Mouse (Mus musculus) lung, embryonic 16.5 days (tissue): ENCODE measurements around the gene Alb. TPM values are rescaled to one million over a fixed set of nuclear protein-coding genes. Genes with fewer than 3 reads are reported as not detected.

Experiments
- ATAC-seq: fragments of 200-750 bp; cut with Nextera tagmentation; 2 replicates; pipeline ENCODE4 v1.8.0; 2017; ENCODE audit warnings: low read depth, mild to moderate bottlenecking, moderate library complexity
- H3K27ac ChIP-seq: fragments of 300-500 bp; sonication (generic); 2 replicates; pipeline ENCODE4 v1.5.1; 2014; ENCODE audit warnings: mild to moderate bottlenecking, control low read depth, low read length
- H3K27me3 ChIP-seq: fragments of 300-500 bp; sonication (generic); 2 replicates; pipeline ENCODE4 v1.6.1; 2014; ENCODE audit warnings: low read depth, low read length, mixed read lengths; ENCODE audit not compliant: control insufficient read depth, insufficient read depth
- H3K36me3 ChIP-seq: fragments of 300-500 bp; sonication (generic); 2 replicates; pipeline ENCODE4 v1.6.1; 2014; ENCODE audit warnings: low read length; ENCODE audit not compliant: control insufficient read depth, insufficient read depth
- H3K4me1 ChIP-seq: fragments of 300-500 bp; sonication (generic); replicated peaks from 2 replicates; pipeline ENCODE4 v1.6.1; 2014; ENCODE audit warnings: low read length, mixed read lengths; ENCODE audit not compliant: control insufficient read depth, insufficient read depth
- H3K4me2 ChIP-seq: fragments of 300-500 bp; sonication (generic); 2 replicates; pipeline ENCODE4 v1.6.1; 2014; ENCODE audit warnings: low read depth, low read length, control low read depth
- H3K4me3 ChIP-seq: fragments of 300-500 bp; sonication (generic); 2 replicates; pipeline ENCODE4 v1.5.1; 2014; ENCODE audit warnings: mild to moderate bottlenecking, low read length, control low read depth
- H3K9ac ChIP-seq: fragments of 300-500 bp; sonication (generic); 2 replicates; pipeline ENCODE4 v1.6.1; 2014; ENCODE audit warnings: low read length, control low read depth
- H3K9me3 ChIP-seq: fragments of 300-500 bp; sonication (generic); 2 replicates; pipeline ENCODE4 v1.6.1; 2016; ENCODE audit warnings: low read length; ENCODE audit not compliant: control insufficient read depth
- WGBS: fragments of 180-500 bp; shearing (Covaris S2); extraction: QIAGEN DNeasy Blood & Tissue Kit; methylation state at CpG from one replicate; pipeline ENCODE4 v1.1.7; 2014; 5-methylcytosine and 5-hydroxymethylcytosine counted together
- polyA plus RNA-seq: library from polyadenylated mRNA; unstranded; fragments of >200 nt; fragmentation: Nextera tagmentation; extraction: Ambion mirVana; gene quantifications from 2 replicates; pipeline ENCODE4 v1.2.1, GENCODE M21; 2015

Gene Alb
- polyA plus RNA-seq, result 12.1 and 106 TPM in 2 replicates

GRCm38 (mm10) chr5:90460619-90461018, at the start of gene Alb:
Gene Alb (plus strand): TSS chr5:90460897.
- no peak for ATAC-seq
- Histone ChIP-seq H3K27ac (no peak within 1 kb of the TSS), H3K9ac (no peak within 1 kb of the TSS), H3K4me2 (no peak within 1 kb of the TSS), H3K36me3 (no peaks in the 10 kb centered on the region), H3K4me1 (no peaks in the 10 kb centered on the region; the same call in 1 of the 2 replicates), H3K9me3 (no peaks in the 10 kb centered on the region), H3K4me3 (no peak within 1 kb of the TSS), H3K27me3 (no peaks in the 10 kb centered on the region)
- 70% methylated on average over 8 of the region's 8 CpGs for WGBS

DNA sequence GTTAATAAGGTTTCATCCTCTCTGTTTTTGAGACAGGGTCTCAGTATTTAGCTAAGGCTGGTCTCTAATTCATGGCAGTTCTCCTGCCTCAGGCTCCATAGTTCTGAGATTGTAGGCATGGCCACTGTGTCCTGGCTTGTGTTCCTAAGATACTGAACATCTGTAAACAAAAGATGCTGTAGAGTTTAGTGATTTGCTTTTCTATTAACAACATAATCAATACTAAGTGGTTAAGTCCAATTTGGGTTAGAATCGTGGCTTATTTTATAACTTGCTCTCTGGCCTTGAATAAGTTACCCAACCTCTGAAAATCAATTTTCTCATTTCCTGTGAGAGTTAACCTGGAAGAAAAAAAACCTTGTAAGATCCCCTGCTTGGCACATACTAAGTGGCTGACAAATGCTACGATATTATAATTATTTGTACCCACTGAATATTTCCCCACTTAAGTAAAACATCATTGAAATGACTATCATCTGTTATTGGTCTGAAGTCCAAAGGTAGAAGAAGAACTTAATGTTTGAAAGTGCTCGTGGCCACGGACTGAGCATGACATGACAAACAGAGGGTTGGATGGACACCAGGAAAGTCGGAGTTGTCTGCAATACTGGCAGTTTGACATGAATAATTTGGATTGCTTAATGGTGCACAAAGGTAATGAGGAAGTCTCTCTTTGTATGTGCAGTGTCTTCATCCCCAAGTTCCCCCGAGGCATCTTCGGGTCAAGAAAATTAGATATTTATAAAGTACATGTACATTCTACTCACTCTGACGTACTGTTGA, 46.4 kb upstream of the Alb start:
- whole genome bisulfite sequencing, result 64% methylated on average over 8 of the region's 8 CpGs
- H3K4me3 ChIP-seq, result no peak overlapping the region
- no peaks in the 10 kb centered on the region for H3K9me3 ChIP-seq
- no peak overlapping the region for H3K9ac ChIP-seq
- no peaks in the 10 kb centered on the region for H3K27me3 ChIP-seq
- no peak overlapping the region for H3K4me2 ChIP-seq
- no peaks in the 10 kb centered on the region for H3K36me3 ChIP-seq
- no peak for ATAC-seq
- H3K27ac ChIP-seq, result no peak overlapping the region
- 0 out of 2 replicates have a peak, but pooled peaks cover 4% of the 10 kb centered on the region for H3K4me1 ChIP-seq

- Histone ChIP-seq H3K9ac (no peak overlapping the region), H3K36me3 (no peaks in the 10 kb centered on the region), H3K9me3 (no peaks in the 10 kb centered on the region), H3K27ac (no peak overlapping the region), H3K4me1 (0 out of 2 replicates have a peak, but pooled peaks cover 4% of the 10 kb centered on the region), H3K4me3 (no peak overlapping the region), H3K27me3 (no peaks in the 10 kb centered on the region), H3K4me2 (no peak overlapping the region)
- ATAC-seq, result no peak
- 24% methylated on average over 6 of the region's 6 CpGs for WGBS
Observed at GRCm38 (mm10) chr5:90414925-90415295, 45.8 kb upstream of the Alb start.

GRCm38 (mm10) chr5:90424625-90425024, 36.1 kb upstream of the Alb start:
- ATAC-seq, result no peak
- WGBS, result 71% methylated on average over 5 of the region's 5 CpGs
- Histone ChIP-seq H3K9ac (no peak overlapping the region), H3K27ac (no peak overlapping the region), H3K4me2 (no peak overlapping the region), H3K4me3 (no peak overlapping the region), H3K9me3 (no peaks in the 10 kb centered on the region), H3K4me1 (no peaks in the 10 kb centered on the region), H3K27me3 (no peaks in the 10 kb centered on the region), H3K36me3 (no peaks in the 10 kb centered on the region)

DNA sequence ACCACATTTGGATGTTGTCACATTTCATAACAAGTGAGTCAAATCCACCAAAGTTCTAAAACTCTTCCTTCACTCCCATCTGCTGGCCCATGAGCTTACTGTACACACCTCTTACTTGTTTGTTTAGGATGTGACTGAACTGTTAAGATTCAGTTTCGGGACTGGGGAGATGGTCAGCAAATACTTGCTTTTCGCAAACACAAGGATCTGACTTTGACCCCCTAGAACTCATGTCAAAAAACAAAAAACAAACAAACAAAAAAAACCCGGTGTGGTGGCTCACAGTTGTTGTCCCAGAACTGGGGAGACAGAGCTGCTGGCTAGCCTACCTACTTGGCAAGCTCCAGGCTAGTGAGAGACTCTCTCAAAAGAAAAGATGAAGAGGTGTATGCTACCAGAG, 35.5 kb upstream of the Alb start:
- 64% methylated on average over 3 of the region's 3 CpGs for WGBS

GRCm38 (mm10) chr5:90431053-90431452, 29.6 kb upstream of the Alb start:
- ATAC-seq, result no peak
- no peaks in the 10 kb centered on the region for H3K36me3 ChIP-seq

More for the DNA sequence above, 35.5 kb upstream of the Alb start:
- Histone ChIP-seq H3K36me3 (no peaks in the 10 kb centered on the region), H3K9me3 (no peaks in the 10 kb centered on the region), H3K27me3 (no peaks in the 10 kb centered on the region), H3K9ac (no peak overlapping the region), H3K27ac (no peak overlapping the region), H3K4me3 (no peak overlapping the region), H3K4me1 (no peaks in the 10 kb centered on the region), H3K4me2 (no peak overlapping the region)
- no peak for ATAC-seq

DNA sequence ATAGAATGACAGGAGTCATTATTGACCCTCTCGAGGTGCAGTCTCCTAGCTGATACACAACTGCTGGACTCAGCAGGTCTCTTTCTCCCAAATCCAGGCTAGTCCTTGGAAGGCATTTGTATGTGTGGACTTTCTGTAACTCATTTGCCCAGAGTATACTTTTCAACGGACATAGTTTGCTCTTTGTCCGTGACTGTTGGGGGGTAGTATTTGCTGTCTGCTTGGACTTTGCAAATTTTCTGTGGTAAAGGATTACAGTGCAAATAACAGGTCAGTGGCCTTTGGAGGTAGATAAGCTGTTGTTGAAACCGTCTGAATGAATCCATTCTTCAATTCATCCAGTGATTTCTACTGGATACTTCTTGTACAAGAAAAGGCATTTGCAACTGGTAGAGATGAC, 21.5 kb upstream of the Alb start:
- Histone ChIP-seq H3K4me1 (no peaks in the 10 kb centered on the region), H3K27me3 (no peaks in the 10 kb centered on the region), H3K36me3 (no peaks in the 10 kb centered on the region), H3K4me2 (no peak overlapping the region), H3K9ac (no peak overlapping the region), H3K27ac (no peak overlapping the region), H3K4me3 (no peak overlapping the region), H3K9me3 (no peaks in the 10 kb centered on the region)
- ATAC-seq, result no peak
- 46% methylated on average over 4 of the region's 4 CpGs for WGBS

More at GRCm38 (mm10) chr5:90431053-90431452, 29.6 kb upstream of the Alb start:
- Histone ChIP-seq H3K9me3 (no peaks in the 10 kb centered on the region), H3K27ac (no peak overlapping the region), H3K9ac (no peak overlapping the region), H3K27me3 (no peaks in the 10 kb centered on the region), H3K4me3 (no peak overlapping the region), H3K4me2 (no peak overlapping the region), H3K4me1 (no peaks in the 10 kb centered on the region)
- WGBS, result 19% methylated on average over 9 of the region's 9 CpGs

GRCm38 (mm10) chr5:90447577-90447976, 13.1 kb upstream of the Alb start:
- H3K9ac ChIP-seq, result no peak overlapping the region

GRCm38 (mm10) chr5:90449961-90450360, 10.7 kb upstream of the Alb start:
- no peaks in the 10 kb centered on the region for H3K4me1 ChIP-seq
- H3K4me2 ChIP-seq, result no peak overlapping the region
- no peaks in the 10 kb centered on the region for H3K36me3 ChIP-seq
- no peak overlapping the region for H3K27ac ChIP-seq
- WGBS, result 60% methylated on average over 5 of the region's 5 CpGs
- H3K9ac ChIP-seq, result no peak overlapping the region
- no peaks in the 10 kb centered on the region for H3K27me3 ChIP-seq
- no peak overlapping the region for H3K4me3 ChIP-seq
- no peaks in the 10 kb centered on the region for H3K9me3 ChIP-seq
- ATAC-seq, result no peak

More at GRCm38 (mm10) chr5:90447577-90447976, 13.1 kb upstream of the Alb start:
- H3K27me3 ChIP-seq, result no peaks in the 10 kb centered on the region
- no peaks in the 10 kb centered on the region for H3K4me1 ChIP-seq
- H3K27ac ChIP-seq, result no peak overlapping the region
- no peaks in the 10 kb centered on the region for H3K9me3 ChIP-seq
- no peaks in the 10 kb centered on the region for H3K36me3 ChIP-seq
- no peak overlapping the region for H3K4me2 ChIP-seq
- ATAC-seq, result no peak
- no peak overlapping the region for H3K4me3 ChIP-seq
- WGBS, result 79% methylated on average over 3 of the region's 3 CpGs
